Mouse (Mus musculus) midbrain, postnatal 0 days (tissue): ENCODE measurements around the gene Pakap. TPM values are rescaled to one million over a fixed set of nuclear protein-coding genes. Genes with fewer than 3 reads are reported as not detected.

ENCODE experiments used
- ATAC-seq: fragments of 200-750 bp; cut with Nextera tagmentation; 2 replicates; pipeline ENCODE4 v1.8.0; 2017; ENCODE audit warnings: moderate number of reproducible peaks, mild to moderate bottlenecking, moderate TSS enrichment, moderate library complexity; ENCODE audit not compliant: low FRiP score
- DNase-seq: peaks from one replicate; pipeline ENCODE4 v3.0.0-alpha.2; 2015; ENCODE audit warnings: low spot score
- H3K27ac ChIP-seq: fragments of 300-500 bp; sonication (generic); 2 replicates; pipeline ENCODE4 v1.5.1; 2014; ENCODE audit warnings: low read depth, mild to moderate bottlenecking, low read length, mixed read lengths
- H3K27me3 ChIP-seq: fragments of 300-500 bp; sonication (generic); 2 replicates; pipeline ENCODE4 v1.6.1; 2014; ENCODE audit warnings: low read length, control low read depth, mixed read lengths; ENCODE audit not compliant: insufficient read depth
- H3K36me3 ChIP-seq: fragments of 300-500 bp; sonication (generic); 2 replicates; pipeline ENCODE4 v1.6.1; 2014; ENCODE audit warnings: low read length, control low read depth, mixed read lengths; ENCODE audit not compliant: insufficient read depth
- H3K4me1 ChIP-seq: fragments of 300-500 bp; sonication (generic); 2 replicates; pipeline ENCODE4 v1.6.1; 2014; ENCODE audit warnings: mild to moderate bottlenecking, control low read depth, antibody characterized with exemption, low read length, mixed read lengths; ENCODE audit not compliant: insufficient read depth
- H3K4me2 ChIP-seq: fragments of 300-500 bp; sonication (generic); 2 replicates; pipeline ENCODE4 v1.6.1; 2014; ENCODE audit warnings: low read depth, mild to moderate bottlenecking, low read length, mixed read lengths; ENCODE audit not compliant: poor library complexity, severe bottlenecking
- H3K4me3 ChIP-seq: fragments of 300-500 bp; sonication (generic); 2 replicates; pipeline ENCODE4 v1.5.1; 2014; ENCODE audit warnings: low read depth, mild to moderate bottlenecking, low read length, moderate library complexity
- H3K9ac ChIP-seq: fragments of 300-500 bp; sonication (generic); replicated peaks from 2 replicates; pipeline ENCODE4 v1.6.1; 2014; ENCODE audit warnings: mild to moderate bottlenecking, low read length, moderate library complexity, mixed read lengths; ENCODE audit not compliant: poor library complexity, severe bottlenecking
- H3K9me3 ChIP-seq: fragments of 300-500 bp; sonication (generic); 2 replicates; pipeline ENCODE4 v1.6.1; 2016; ENCODE audit warnings: low read length, control low read depth
- CTCF ChIP-seq: IDR thresholded peaks from 2 replicates; pipeline ENCODE4 v1.5.1; 2016; ENCODE audit warnings: antibody characterized with exemption, mild to moderate bottlenecking
- WGBS: fragments of 180-500 bp; shearing (Covaris S2); extraction: QIAGEN DNeasy Blood & Tissue Kit; methylation state at CpG from one replicate; pipeline ENCODE4 v1.1.7; 2014; 5-methylcytosine and 5-hydroxymethylcytosine counted together
- polyA plus RNA-seq: library from polyadenylated mRNA; unstranded; fragments of >200 nt; fragmentation: Nextera tagmentation; extraction: Ambion mirVana; gene quantifications from 2 replicates; pipeline ENCODE4 v1.2.1, GENCODE M21; 2015
- total RNA-seq: library from RNA; depleted of rRNA; stranded (reverse); fragments of >200 nt; gene quantifications from 2 replicates; pipeline ENCODE4 v1.2.3, GENCODE M21; 2014

The Pakap gene
- total and polyA plus RNA-seq, 2 experiments from 2014 or later: 8.4 to 13.5 TPM

GRCm38 (mm10) chr4:57889773-57890172 lies 321.8 kb downstream of the Pakap start:
- no peak overlapping the region for H3K4me3 ChIP-seq
- no peak overlapping the region for H3K4me2 ChIP-seq
- H3K27me3 ChIP-seq: no peaks in the 10 kb centered on the region
- 90% methylated on average over 8 of the region's 8 CpGs for WGBS
- no peak for ATAC-seq
- no peak overlapping the region for H3K27ac ChIP-seq
- no peak for DNase-seq
- H3K9ac ChIP-seq: no peak overlapping the region
- H3K36me3 ChIP-seq: no peaks in the 10 kb centered on the region
- no peaks in the 10 kb centered on the region for H3K9me3 ChIP-seq
- TF ChIP-seq CTCF: no peak
- no peaks in the 10 kb centered on the region for H3K4me1 ChIP-seq

GRCm38 (mm10) chr4:57892001-57892586 lies 324.1 kb downstream of the Pakap start:
- 39% methylated on average over 10 of the region's 10 CpGs for WGBS
- no peaks in the 10 kb centered on the region for H3K27me3 ChIP-seq
- no peak for DNase-seq
- H3K27ac ChIP-seq: no peak overlapping the region
- TF ChIP-seq CTCF: no peak
- peaks cover 2% of the 10 kb centered on the region; the same call in 1 of the 2 replicates for H3K4me1 ChIP-seq
- no peaks in the 10 kb centered on the region for H3K9me3 ChIP-seq
- ATAC-seq: peak; percentile 45
- no peak overlapping the region for H3K4me2 ChIP-seq
- H3K36me3 ChIP-seq: no peaks in the 10 kb centered on the region
- H3K9ac ChIP-seq: no peak overlapping the region
- H3K4me3 ChIP-seq: no peak overlapping the region

GRCm38 (mm10) chr4:57895140-57895539 lies 327.2 kb downstream of the Pakap start:
- Histone ChIP-seq H3K4me2 (no peak overlapping the region), H3K36me3 (no peaks in the 10 kb centered on the region), H3K9ac (no peak overlapping the region), H3K9me3 (no peaks in the 10 kb centered on the region), H3K4me3 (no peak overlapping the region), H3K4me1 (peaks cover 2% of the 10 kb centered on the region; the same call in 1 of the 2 replicates), H3K27ac (no peak overlapping the region), H3K27me3 (no peaks in the 10 kb centered on the region)
- ATAC-seq (no peak), DNase-seq (no peak)
- no peak for TF ChIP-seq CTCF
- 23% methylated on average over 5 of the region's 5 CpGs for WGBS

GRCm38 (mm10) chr4:57895902-57896301 lies 327.9 kb downstream of the Pakap start:
- Histone ChIP-seq H3K4me3 (no peak overlapping the region), H3K9me3 (no peaks in the 10 kb centered on the region), H3K36me3 (no peaks in the 10 kb centered on the region), H3K4me1 (peaks cover 2% of the 10 kb centered on the region; the same call in 1 of the 2 replicates), H3K9ac (no peak overlapping the region), H3K27ac (no peak overlapping the region), H3K4me2 (no peak overlapping the region), H3K27me3 (no peaks in the 10 kb centered on the region)
- no peak for TF ChIP-seq CTCF
- ATAC-seq (no peak), DNase-seq (no peak)
- WGBS: 70% methylated on average over 6 of the region's 6 CpGs

GRCm38 (mm10) chr4:57896631-57897030 lies 328.7 kb downstream of the Pakap start:
- Histone ChIP-seq H3K4me2 (no peak overlapping the region), H3K36me3 (no peaks in the 10 kb centered on the region), H3K9ac (no peak overlapping the region), H3K27ac (no peak overlapping the region), H3K9me3 (no peaks in the 10 kb centered on the region), H3K4me1 (peaks cover 2% of the 10 kb centered on the region; the same call in 1 of the 2 replicates), H3K4me3 (no peak overlapping the region), H3K27me3 (no peaks in the 10 kb centered on the region)
- no peak for TF ChIP-seq CTCF
- no peak for DNase-seq
- no peak for ATAC-seq
- WGBS: 87% methylated on average over 3 of the region's 3 CpGs

GRCm38 (mm10) chr4:57901210-57901609 lies 333.2 kb downstream of the Pakap start:
- peak; percentile 84 for TF ChIP-seq CTCF
- no peaks in the 10 kb centered on the region for H3K9me3 ChIP-seq
- no peaks in the 10 kb centered on the region for H3K36me3 ChIP-seq
- H3K4me2 ChIP-seq: no peak overlapping the region
- 17% methylated on average over 4 of the region's 4 CpGs for WGBS
- ATAC-seq (no peak; the same call in 1 of the 2 replicates), DNase-seq (peak; percentile 72)
- H3K4me1 ChIP-seq: no peaks in the 10 kb centered on the region
- no peak overlapping the region for H3K9ac ChIP-seq
- no peaks in the 10 kb centered on the region for H3K27me3 ChIP-seq
- H3K4me3 ChIP-seq: no peak overlapping the region
- no peak overlapping the region for H3K27ac ChIP-seq
